Mouse (Mus musculus) adrenal gland, adult (tissue): ENCODE measurements around the gene Map6.

Source experiments
- DNase-seq, 2 experiments: peaks; one replicate each; pipeline ENCODE4 v3.0.0; 2022 to 2023; ENCODE audit warnings: low spot score in 1 of 2; ENCODE audit not compliant: inconsistent age in 2 of 2

The Map6 gene

GRCm38 (mm10) chr7:99386030-99386429, 118.8 kb downstream of the Map6 start:
- peak in 1 of 2 experiments; percentile 64 for DNase-seq
